Mouse (Mus musculus): ENCODE data around the gene Scamp5. TPM values are rescaled to one million over a fixed set of nuclear protein-coding genes. Genes with fewer than 3 reads are reported as not detected.

Gene Scamp5
- 65.1 and 67.8 TPM in 2 replicates for polyA plus RNA-seq (2015; fragmentation: Nextera tagmentation; extraction: Ambion mirVana)

- Histone ChIP-seq H3K27me3 (no peaks in the 10 kb centered on the region), H3K4me2 (peak within 1 kb of the TSS; percentile 69), H3K9ac (peak within 1 kb of the TSS; percentile 91), H3K4me3 (peak within 1 kb of the TSS; percentile 74), H3K36me3 (no peaks in the 10 kb centered on the region), H3K4me1 (replicated peaks) (peaks cover 42% of the 10 kb centered on the region), H3K9me3 (no peaks in the 10 kb centered on the region), H3K27ac (replicated peaks) (peak within 1 kb of the TSS; percentile 92)
- WGBS: 3% methylated on average over 47 of the region's 48 CpGs
- ATAC-seq (ENCODE audit: low read depth): peak; percentile 95
These were observed at the start of gene Scamp5 for GRCm38 (mm10) chr9:57467896-57468549. Gene Scamp5 (minus strand): TSS chr9:57468060.

- Histone ChIP-seq H3K27ac (replicated peaks) (0 out of 2 replicates have a peak overlapping the region, but pooled peaks have one; percentile 28), H3K9me3 (no peaks in the 10 kb centered on the region), H3K4me3 (no peak overlapping the region), H3K9ac (no peak overlapping the region), H3K27me3 (no peaks in the 10 kb centered on the region), H3K4me1 (replicated peaks) (peaks cover 8% of the 10 kb centered on the region), H3K36me3 (no peaks in the 10 kb centered on the region), H3K4me2 (no peak overlapping the region)
- 8% methylated on average over 3 of the region's 3 CpGs for WGBS
- no peak for ATAC-seq (ENCODE audit: low read depth)
These were observed 49.3 kb upstream of the Scamp5 start for GRCm38 (mm10) chr9:57517113-57517512.

GRCm38 (mm10) chr9:57510577-57510976 lies 42.7 kb upstream of the Scamp5 start:
- Histone ChIP-seq H3K36me3 (no peaks in the 10 kb centered on the region), H3K27ac (replicated peaks) (no peak overlapping the region), H3K4me2 (no peak overlapping the region), H3K4me3 (no peak overlapping the region), H3K9ac (no peak overlapping the region), H3K9me3 (no peaks in the 10 kb centered on the region), H3K4me1 (replicated peaks) (peaks cover 11% of the 10 kb centered on the region), H3K27me3 (peaks cover 12% of the 10 kb centered on the region; the same call in 1 of the 2 replicates)
- WGBS: 45% methylated on average over 2 of the region's 2 CpGs
- ATAC-seq (ENCODE audit: low read depth): no peak

GRCm38 (mm10) chr9:57505700-57506099 lies 37.8 kb upstream of the Scamp5 start:
- H3K4me1 ChIP-seq (replicated peaks): peaks cover 59% of the 10 kb centered on the region
- no peaks in the 10 kb centered on the region for H3K36me3 ChIP-seq
- no peaks in the 10 kb centered on the region for H3K9me3 ChIP-seq
- H3K4me3 ChIP-seq: peak overlapping the region; percentile 45
- ATAC-seq (ENCODE audit: low read depth): peak; percentile 78
- WGBS: 3% methylated on average over 8 of the region's 8 CpGs
- peak overlapping the region; percentile 82 for H3K4me2 ChIP-seq
- H3K9ac ChIP-seq: peak overlapping the region; percentile 65
- H3K27ac ChIP-seq (replicated peaks): peak overlapping the region; percentile 78
- H3K27me3 ChIP-seq: peaks cover 54% of the 10 kb centered on the region

- H3K4me1 ChIP-seq (replicated peaks): peaks cover 68% of the 10 kb centered on the region
These were observed 37.0 kb upstream of the Scamp5 start for GRCm38 (mm10) chr9:57504891-57505290.

GRCm38 (mm10) chr9:57504381-57504700 lies 36.5 kb upstream of the Scamp5 start:
- WGBS: under 1% methylated on average over 33 of the region's 34 CpGs
- peak overlapping the region; percentile 78; the same call in 1 of the 2 replicates for H3K27ac ChIP-seq (replicated peaks)
- peak; percentile 60 for ATAC-seq (ENCODE audit: low read depth)

More at GRCm38 (mm10) chr9:57504891-57505290, 37.0 kb upstream of the Scamp5 start:
- Histone ChIP-seq H3K4me2 (peak overlapping the region; percentile 82), H3K4me3 (peak overlapping the region; percentile 45), H3K27me3 (peaks cover 62% of the 10 kb centered on the region), H3K9me3 (no peaks in the 10 kb centered on the region), H3K9ac (peak overlapping the region; percentile 65), H3K27ac (replicated peaks) (peak overlapping the region; percentile 78), H3K36me3 (no peaks in the 10 kb centered on the region)
- 50% methylated on average over 10 of the region's 10 CpGs for WGBS
- ATAC-seq (ENCODE audit: low read depth): no peak

GRCm38 (mm10) chr9:57503622-57504380 lies 35.9 kb upstream of the Scamp5 start, which contains the start of gene Rpp25:
Gene Rpp25 (plus strand): TSS chr9:57504026.
- peaks cover 68% of the 10 kb centered on the region for H3K27me3 ChIP-seq
- peak; percentile 45; the same call in 1 of the 2 replicates for ATAC-seq (ENCODE audit: low read depth)

More at GRCm38 (mm10) chr9:57504381-57504700, 36.5 kb upstream of the Scamp5 start:
- H3K9ac ChIP-seq: peak overlapping the region; percentile 65
- H3K4me3 ChIP-seq: peak overlapping the region; percentile 45
- H3K4me1 ChIP-seq (replicated peaks): peaks cover 73% of the 10 kb centered on the region
- peaks cover 67% of the 10 kb centered on the region for H3K27me3 ChIP-seq
- H3K9me3 ChIP-seq: no peaks in the 10 kb centered on the region
- H3K36me3 ChIP-seq: no peaks in the 10 kb centered on the region
- peak overlapping the region; percentile 82 for H3K4me2 ChIP-seq

GRCm38 (mm10) chr9:57502911-57503621 lies 35.2 kb upstream of the Scamp5 start:
- ATAC-seq (ENCODE audit: low read depth): no peak
- Histone ChIP-seq H3K4me2 (peak overlapping the region; percentile 82), H3K27ac (replicated peaks) (peak overlapping the region; percentile 91), H3K9me3 (no peaks in the 10 kb centered on the region), H3K4me3 (peak overlapping the region; percentile 45), H3K27me3 (peaks cover 68% of the 10 kb centered on the region), H3K36me3 (no peaks in the 10 kb centered on the region), H3K4me1 (replicated peaks) (peaks cover 86% of the 10 kb centered on the region), H3K9ac (peak overlapping the region; percentile 65)
- WGBS: 2% methylated on average over 23 of the region's 23 CpGs

More at GRCm38 (mm10) chr9:57503622-57504380, 35.9 kb upstream of the Scamp5 start, which contains the start of gene Rpp25:
- under 1% methylated on average over 46 of the region's 46 CpGs for WGBS
- H3K27ac ChIP-seq (replicated peaks): peak within 1 kb of the TSS; percentile 91
- no peaks in the 10 kb centered on the region for H3K36me3 ChIP-seq
- no peaks in the 10 kb centered on the region for H3K9me3 ChIP-seq
- H3K4me2 ChIP-seq: peak within 1 kb of the TSS; percentile 82
- H3K4me1 ChIP-seq (replicated peaks): peaks cover 78% of the 10 kb centered on the region
- peak within 1 kb of the TSS; percentile 45 for H3K4me3 ChIP-seq
- peak within 1 kb of the TSS; percentile 65 for H3K9ac ChIP-seq

- peaks cover 98% of the 10 kb centered on the region for H3K4me1 ChIP-seq (replicated peaks)
- peak overlapping the region; percentile 82 for H3K4me2 ChIP-seq
- H3K36me3 ChIP-seq: no peaks in the 10 kb centered on the region
- H3K4me3 ChIP-seq: peak overlapping the region; percentile 45
- H3K27ac ChIP-seq (replicated peaks): peak overlapping the region; percentile 91
- peak; percentile 69 for ATAC-seq (ENCODE audit: low read depth)
- 1% methylated on average over 20 of the region's 20 CpGs for WGBS
- no peaks in the 10 kb centered on the region for H3K9me3 ChIP-seq
- peaks cover 68% of the 10 kb centered on the region for H3K27me3 ChIP-seq
- H3K9ac ChIP-seq: peak overlapping the region; percentile 60
These were observed 34.0 kb upstream of the Scamp5 start for GRCm38 (mm10) chr9:57501861-57502260.

GRCm38 (mm10) chr9:57501452-57501851 lies 33.6 kb upstream of the Scamp5 start:
- Histone ChIP-seq H3K4me3 (peak overlapping the region; percentile 45), H3K9ac (peak overlapping the region; percentile 60), H3K9me3 (no peaks in the 10 kb centered on the region), H3K4me2 (peak overlapping the region; percentile 82), H3K4me1 (replicated peaks) (peaks cover 96% of the 10 kb centered on the region), H3K27ac (replicated peaks) (peak overlapping the region; percentile 91), H3K36me3 (no peaks in the 10 kb centered on the region), H3K27me3 (peaks cover 64% of the 10 kb centered on the region)
- ATAC-seq (ENCODE audit: low read depth): no peak
- 6% methylated on average over 13 of the region's 13 CpGs for WGBS

- ATAC-seq (ENCODE audit: low read depth): no peak
- Histone ChIP-seq H3K9me3 (no peaks in the 10 kb centered on the region), H3K4me3 (no peak overlapping the region), H3K9ac (peak overlapping the region; percentile 55; the same call in 1 of the 2 replicates), H3K4me1 (replicated peaks) (peaks cover 67% of the 10 kb centered on the region), H3K4me2 (0 out of 2 replicates have a peak overlapping the region, but pooled peaks have one; percentile 1), H3K27ac (replicated peaks) (peak overlapping the region; percentile 65), H3K27me3 (peaks cover 36% of the 10 kb centered on the region), H3K36me3 (no peaks in the 10 kb centered on the region)
- 47% methylated on average over 7 of the region's 7 CpGs for WGBS
These were observed 30.7 kb upstream of the Scamp5 start for GRCm38 (mm10) chr9:57498536-57498935.
